Mouse (Mus musculus) megakaryocyte, embryonic 14.5 days (primary cell): ENCODE measurements at regions not wholly inside any gene's neighbourhood (a gene's known extent, or its start where the extent isn't known, plus 50 kb on each side); places are given as distances from the start of the nearest gene placed in this dataset.

Experiments
- FLI1 ChIP-seq: IDR thresholded peaks from 2 replicates; pipeline ENCODE4 v1.6.1; 2012; ENCODE audit warnings: low read length, inconsistent platforms, mixed read lengths
- GATA1 ChIP-seq: IDR thresholded peaks from 3 replicates; pipeline ENCODE4 v1.6.1; 2012; ENCODE audit warnings: mixed read lengths, low read length, inconsistent platforms, borderline replicate concordance

- TF ChIP-seq FLI1 (no peak), GATA1 (no peak)
These were observed 111.3 kb upstream of the Ptger4 start for GRCm38 (mm10) chr15:5355332-5355731.
